Mouse (Mus musculus): ENCODE results near the gene Mcee. TPM values are rescaled to one million over a fixed set of nuclear protein-coding genes. Genes with fewer than 3 reads are reported as not detected.

Mcee gene
- total RNA-seq, 2 experiments from 2014 or later: 61.5 to 73.1 TPM

DNA sequence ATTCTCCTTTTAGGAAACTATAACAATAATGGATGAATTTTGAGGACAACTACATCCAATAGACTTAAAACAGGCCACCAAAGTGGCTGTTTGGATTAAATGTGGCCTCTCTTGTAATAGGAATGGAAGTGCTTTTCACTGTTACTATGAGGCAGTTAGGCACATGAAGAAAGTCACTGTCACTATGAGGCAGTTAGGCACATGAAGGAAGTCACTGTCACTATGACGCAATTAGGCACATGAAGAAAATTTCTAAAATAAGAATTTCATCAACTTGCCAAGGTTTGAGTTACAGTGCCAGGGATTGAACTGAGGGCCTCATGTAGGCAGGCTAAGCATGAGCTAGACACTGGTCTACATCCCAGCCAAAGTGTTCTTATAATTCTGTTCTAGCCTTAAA lies 8.3 kb downstream of the Mcee start:
- no peak for DNase-seq
- intact Hi-C loops (cut with DNase I; ENCODE audit: low total_unique reads): no loop called here

DNA sequence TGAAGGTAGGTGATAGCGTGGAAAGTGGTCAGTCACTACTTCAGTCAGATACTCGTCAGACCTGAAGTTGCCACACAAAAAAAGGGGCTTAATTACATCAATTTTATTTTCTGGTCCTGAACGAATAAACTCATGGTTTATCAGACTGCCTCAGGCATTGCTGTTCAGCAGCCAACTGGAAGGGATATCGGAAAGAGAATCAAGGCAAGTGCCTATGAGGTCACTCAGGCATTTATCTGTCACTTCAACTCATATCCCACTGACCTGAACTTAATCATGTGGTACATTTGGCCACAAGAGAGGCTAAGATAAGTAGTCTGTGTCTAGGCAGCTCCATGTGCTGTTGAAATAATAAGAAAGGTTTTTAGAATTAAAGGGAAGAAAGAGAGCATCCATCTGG lies 10.0 kb downstream of the Mcee start:
- intact Hi-C loops (cut with DNase I; ENCODE audit: low total_unique reads): no loop called here

DNA sequence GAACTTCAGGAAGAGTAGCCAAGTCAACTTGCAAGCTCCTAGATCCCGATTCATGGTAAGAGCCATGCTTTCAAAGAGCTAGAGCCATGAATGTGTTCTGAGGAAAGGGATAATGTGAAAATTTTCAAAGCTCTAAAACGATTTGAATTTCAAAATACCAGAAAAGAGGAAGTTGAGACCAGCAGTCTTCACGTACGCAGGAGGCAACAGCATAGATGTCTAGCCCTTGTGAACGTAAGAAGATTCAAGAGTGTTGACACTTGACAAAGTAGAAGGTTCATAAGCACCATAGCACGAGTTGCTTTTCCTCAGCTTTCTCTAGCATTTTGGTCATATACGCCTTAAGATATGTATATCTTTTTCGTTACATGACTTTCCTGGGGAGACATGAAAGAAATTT lies 11.6 kb downstream of the Mcee start:
- intact Hi-C loops (cut with DNase I; ENCODE audit: low total_unique reads): no loop called here
- DNase-seq: no peak

More for the DNA sequence above, 10.0 kb downstream of the Mcee start:
- no peak for DNase-seq

DNA sequence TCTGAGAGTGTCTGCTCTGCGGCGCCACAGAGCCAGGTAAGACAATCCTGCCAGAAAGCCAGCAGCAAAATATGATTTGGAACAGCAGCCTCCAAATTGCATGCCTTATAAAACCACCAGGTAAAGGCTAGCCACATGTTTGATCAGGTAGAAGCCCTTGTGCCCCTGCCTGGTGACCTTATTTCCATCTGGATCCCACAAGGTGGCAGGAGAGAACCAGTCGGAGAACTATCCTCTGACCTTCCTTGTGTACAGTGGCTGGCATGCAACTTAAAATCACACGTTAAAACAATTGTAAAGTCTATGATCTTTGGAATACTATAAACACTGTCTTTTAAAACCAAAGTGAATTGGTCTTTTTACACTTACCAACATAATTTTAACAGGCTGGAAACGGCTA lies 32.5 kb downstream of the Mcee start:
- intact Hi-C loops (cut with DNase I; ENCODE audit: low total_unique reads): no loop called here
- no peak for DNase-seq

DNA sequence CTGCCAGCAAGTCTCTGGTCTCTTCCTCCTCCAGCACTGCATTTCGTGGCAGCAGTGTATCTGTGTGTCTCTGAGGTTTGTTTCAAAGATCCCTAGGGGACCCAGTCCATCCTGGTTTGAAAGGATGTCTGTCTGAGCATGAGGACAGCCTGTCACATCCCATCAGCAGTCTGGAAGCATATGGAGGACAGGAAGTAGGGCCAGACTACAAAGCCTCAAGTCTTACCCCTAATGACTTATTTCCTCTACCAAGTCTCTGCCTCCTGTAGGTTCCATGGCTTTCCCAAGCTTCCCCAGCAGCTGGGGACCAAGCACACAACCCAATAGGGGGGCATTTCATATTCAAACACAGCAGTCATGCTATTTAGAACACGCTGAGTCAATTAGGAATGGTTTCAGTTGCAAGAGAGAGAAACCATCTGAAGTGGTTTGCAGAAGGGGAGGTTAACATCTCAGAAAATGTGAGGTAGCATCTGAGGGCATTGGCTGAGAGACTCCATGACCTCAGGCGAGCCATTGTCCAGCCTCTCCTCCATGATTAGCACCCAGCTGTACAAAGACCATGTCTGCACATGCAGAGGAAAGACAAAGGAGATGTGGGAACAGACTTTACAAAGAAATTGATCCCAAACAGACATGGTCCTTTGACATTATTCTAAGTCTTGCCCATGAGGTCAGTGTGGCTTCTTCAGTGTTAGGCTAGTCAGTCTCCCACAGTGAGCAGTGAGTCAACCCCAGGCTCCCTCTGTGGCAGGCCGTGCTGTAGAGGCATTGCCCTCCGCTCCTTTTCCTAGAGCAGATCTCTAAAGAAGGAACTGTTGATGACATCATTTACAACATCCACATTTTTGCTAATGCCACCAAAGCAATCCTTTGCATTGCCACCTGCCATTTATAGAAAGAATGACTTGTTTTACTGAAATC lies 47.5 kb downstream of the Mcee start:
- intact Hi-C loops (cut with DNase I; ENCODE audit: low total_unique reads): no loop called here
- no peak for DNase-seq

DNA sequence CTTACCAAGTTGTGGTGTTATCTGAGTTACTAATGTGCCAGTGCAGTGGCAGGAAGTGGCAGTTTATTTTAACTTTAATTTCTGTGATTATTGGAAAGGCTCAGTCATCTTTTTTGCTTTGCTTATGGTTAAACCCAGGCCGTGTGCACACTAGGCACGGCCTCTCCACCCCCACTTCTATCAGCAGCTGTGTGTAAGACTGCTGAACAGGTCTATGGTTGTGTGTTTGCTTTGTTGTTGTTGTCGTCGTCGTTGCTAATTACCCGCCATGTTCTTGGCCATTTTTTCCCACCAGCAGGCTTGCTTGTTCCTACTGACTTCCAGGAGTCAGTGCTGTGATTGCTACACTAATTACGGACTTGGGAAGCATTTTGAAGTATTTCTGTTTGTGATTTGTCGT lies 48.1 kb downstream of the Mcee start:
- intact Hi-C loops (cut with DNase I; ENCODE audit: low total_unique reads): no loop called here
- no peak for DNase-seq

DNA sequence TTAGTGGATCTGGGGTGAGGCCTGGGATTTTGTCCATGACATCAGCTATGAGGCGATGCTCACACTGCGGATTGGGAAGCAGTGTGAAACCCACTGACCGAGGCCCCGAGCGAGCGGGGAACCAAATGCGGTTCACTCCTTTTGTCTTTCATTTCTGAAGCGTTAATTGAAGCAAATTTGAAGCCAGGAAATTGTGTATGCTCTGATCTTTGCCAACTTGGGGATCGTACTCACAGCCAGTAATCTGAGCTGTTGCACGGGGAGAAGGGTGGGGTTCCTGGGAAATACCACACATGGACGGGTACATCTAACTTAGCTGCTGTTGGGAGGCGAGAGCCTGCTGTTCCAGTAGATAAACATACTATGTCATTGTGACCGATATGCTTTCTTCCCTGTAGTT lies 58.2 kb downstream of the Mcee start:
- intact Hi-C loops (cut with DNase I; ENCODE audit: low total_unique reads): no loop called here
- DNase-seq: no peak

DNA sequence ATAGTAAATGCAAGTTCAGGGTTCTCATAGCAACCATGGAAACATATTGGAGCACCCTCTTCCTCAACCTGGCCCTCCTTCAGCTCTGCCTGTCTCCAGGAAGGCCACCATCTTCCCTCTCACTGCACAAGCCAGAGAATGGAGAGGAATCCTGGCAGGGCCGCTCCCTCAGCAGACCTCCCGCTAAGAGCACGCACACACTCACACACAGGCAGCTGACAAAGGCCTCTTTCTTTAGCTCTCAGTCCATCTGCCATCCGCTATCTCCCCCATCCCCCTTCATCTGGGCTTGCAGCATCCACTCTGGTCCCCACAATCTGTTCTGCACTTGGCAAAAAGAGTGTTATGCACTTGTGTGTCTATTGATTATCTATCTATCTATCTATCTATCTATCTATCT lies 59.0 kb downstream of the Mcee start:
- no peak for DNase-seq
- intact Hi-C loops (cut with DNase I; ENCODE audit: low total_unique reads): no loop called here

DNA sequence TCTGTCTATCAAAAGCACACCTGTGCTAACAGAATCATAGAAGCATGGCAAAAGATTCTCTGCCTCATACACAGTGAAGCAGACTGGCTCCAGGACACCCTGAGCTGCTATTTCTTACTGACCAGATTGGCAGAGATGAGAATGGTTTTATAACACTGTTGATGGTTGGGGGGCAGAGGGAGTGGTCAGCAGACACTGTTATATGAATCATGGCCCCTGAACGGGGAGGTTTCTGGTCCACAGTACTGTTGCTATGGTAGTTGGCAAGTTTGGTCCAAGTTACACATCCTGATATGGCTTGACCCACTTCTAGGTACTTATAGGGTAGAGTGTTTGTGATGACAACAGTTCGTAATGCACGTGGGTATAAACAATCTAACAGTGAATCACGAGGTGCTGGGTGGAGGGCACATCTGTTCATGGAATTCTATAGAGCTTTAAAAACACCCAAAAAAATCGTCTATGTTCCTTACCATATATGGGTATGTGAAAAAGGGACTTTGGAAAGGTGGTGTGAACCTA lies 59.5 kb downstream of the Mcee start:
- intact Hi-C loops (cut with DNase I; ENCODE audit: low total_unique reads): no loop called here
- no peak for DNase-seq

DNA sequence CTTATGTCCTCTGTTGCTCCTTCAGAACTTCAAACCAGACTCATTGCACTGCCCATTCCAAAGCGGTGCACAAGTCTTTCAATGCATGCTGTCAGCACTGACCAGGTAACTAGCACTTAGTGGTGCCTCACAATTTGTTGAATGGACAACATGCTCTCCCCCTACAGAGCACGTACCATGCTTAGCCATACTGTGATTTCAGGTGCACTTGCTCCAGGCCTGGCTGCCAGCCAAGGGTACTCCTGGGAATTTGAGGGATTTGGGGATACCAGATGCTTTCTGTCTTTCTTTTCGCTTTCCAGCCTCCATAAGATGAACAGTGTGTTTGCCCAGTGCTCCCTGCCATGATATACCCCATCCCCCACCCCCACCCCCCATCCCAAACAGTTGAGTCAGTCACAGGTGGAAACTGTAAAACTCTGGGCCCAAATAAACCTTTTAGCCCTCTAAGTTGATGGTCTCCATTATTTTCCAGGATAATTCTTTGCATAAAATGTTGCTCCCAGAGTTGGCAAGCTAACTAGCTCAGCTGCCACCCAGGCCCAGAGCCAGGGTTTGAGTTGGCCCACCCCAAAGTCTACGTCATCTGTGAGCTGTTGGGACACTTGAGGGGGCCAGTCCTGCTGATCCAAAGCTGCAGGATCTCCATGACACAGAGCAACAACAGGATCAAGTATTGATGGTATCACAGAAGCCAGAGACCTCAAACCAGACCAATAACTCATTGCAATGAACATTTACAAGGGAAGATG lies 60.2 kb downstream of the Mcee start:
- intact Hi-C loops (cut with DNase I; ENCODE audit: low total_unique reads): no loop called here
- DNase-seq: no peak

DNA sequence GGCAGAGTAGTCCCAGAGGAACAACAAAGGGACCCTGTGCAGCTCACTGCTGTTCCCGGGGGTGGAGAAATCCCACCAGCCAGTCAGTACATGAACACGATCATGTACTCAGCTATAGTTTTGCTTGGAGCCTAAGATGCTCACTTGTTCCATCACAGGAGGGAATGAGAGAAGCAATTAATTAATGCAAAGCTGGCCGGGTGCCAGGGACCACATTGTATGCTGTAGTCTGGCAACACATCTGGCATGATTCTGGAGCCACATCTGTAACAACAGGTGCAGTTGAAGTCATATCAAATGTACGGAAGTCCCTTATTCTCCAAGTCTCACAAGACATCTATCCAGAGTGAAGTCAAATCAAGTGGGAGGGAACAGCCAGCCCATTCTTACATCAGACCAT lies 63.8 kb downstream of the Mcee start:
- no peak for DNase-seq
- intact Hi-C loops (cut with DNase I; ENCODE audit: low total_unique reads): no loop called here

DNA sequence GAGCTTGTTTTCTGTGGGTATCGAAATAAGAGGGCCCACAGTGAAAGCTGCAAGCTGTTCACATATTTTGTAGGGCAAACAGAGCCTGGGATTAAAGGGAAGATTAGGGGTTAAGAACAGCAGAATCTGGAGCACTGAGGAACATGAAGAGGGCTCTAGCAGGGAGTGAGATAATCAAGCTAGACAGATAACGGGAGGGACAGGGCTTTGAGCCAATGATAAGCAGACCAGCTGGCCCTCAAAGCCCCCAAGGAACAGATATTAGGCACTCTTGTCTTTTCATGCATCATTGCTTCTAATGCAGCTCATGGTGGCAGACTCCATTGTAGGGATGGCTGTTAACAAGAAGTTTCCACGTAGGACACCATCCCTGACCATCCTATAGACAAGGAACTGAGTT lies 64.3 kb downstream of the Mcee start:
- no peak for DNase-seq
- intact Hi-C loops (cut with DNase I; ENCODE audit: low total_unique reads): no loop called here

DNA sequence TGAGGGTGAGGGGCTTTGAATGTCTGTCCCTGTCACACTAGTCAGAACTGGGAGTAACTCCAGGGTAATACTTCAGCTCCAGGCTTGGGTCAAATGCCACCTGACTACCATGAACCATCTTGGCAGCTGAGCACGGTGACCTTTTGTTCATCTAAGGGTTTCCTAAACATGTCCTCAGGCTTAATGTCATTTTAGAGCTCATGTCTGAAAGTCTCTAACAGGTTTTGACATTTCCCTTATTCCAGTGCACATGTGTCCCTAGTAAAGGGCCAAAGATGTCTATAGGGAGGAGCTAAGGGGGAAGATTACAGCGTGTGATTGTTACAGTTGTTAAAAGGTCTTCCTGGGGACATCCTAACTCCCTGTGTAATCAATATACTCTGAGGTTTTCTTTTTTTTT lies 65.4 kb downstream of the Mcee start:
- intact Hi-C loops (cut with DNase I; ENCODE audit: low total_unique reads): no loop called here
- no peak for DNase-seq

Other genes with a start within 250 kb of the Mcee start
- gene Trpm1, start 238.8 kb upstream of the Mcee start, total RNA-seq (2021): under 1 TPM; 0.51 to 0.78 TPM
- 10 to 100 TPM; 11.0 to 12.5 TPM for gene Mtmr10, start 105.0 kb upstream of the Mcee start, total RNA-seq (2021)
- 1 to 10 TPM; 6.0 to 6.1 TPM for gene Fan1, start 18.5 kb upstream of the Mcee start, total RNA-seq (2021)
- gene Mphosph10, start 339 bp upstream of the Mcee start, total RNA-seq (2021): 10 to 100 TPM; 12.4 to 16.6 TPM
- under 1 TPM; 0.27 to 0.39 TPM for gene Apba2, start 109.1 kb downstream of the Mcee start, total RNA-seq (2021)